Mouse (Mus musculus) heart, embryonic 15.5 days (tissue): ENCODE measurements around the gene Olfr1232. TPM values are rescaled to one million over a fixed set of nuclear protein-coding genes. Genes with fewer than 3 reads are reported as not detected.

Experiments
- ATAC-seq: fragments of 200-750 bp; cut with Nextera tagmentation; replicated peaks from 2 replicates; pipeline ENCODE4 v1.8.0; 2017; ENCODE audit warnings: low read depth, moderate TSS enrichment; ENCODE audit not compliant: insufficient number of reproducible peaks, insufficient read depth, low FRiP score
- H3K27ac ChIP-seq: fragments of 300-500 bp; sonication (generic); 2 replicates; pipeline ENCODE4 v1.5.1; 2015; ENCODE audit warnings: mild to moderate bottlenecking, inconsistent platforms
- H3K27me3 ChIP-seq: fragments of 300-500 bp; sonication (generic); 2 replicates; pipeline ENCODE4 v1.6.1; 2015; ENCODE audit warnings: inconsistent platforms
- H3K36me3 ChIP-seq: fragments of 300-500 bp; sonication (generic); 2 replicates; pipeline ENCODE4 v1.6.1; 2015; ENCODE audit warnings: mild to moderate bottlenecking, inconsistent platforms
- H3K4me1 ChIP-seq: fragments of 300-500 bp; sonication (generic); replicated peaks from 2 replicates; pipeline ENCODE4 v1.6.1; 2015; ENCODE audit warnings: inconsistent platforms
- H3K4me2 ChIP-seq: fragments of 300-500 bp; sonication (generic); 2 replicates; pipeline ENCODE4 v1.6.1; 2015; ENCODE audit warnings: inconsistent platforms, mild to moderate bottlenecking, moderate library complexity
- H3K4me3 ChIP-seq: fragments of 300-500 bp; sonication (generic); 2 replicates; pipeline ENCODE4 v1.5.1; 2015; ENCODE audit warnings: mild to moderate bottlenecking, inconsistent platforms
- H3K9ac ChIP-seq: fragments of 300-500 bp; sonication (generic); 2 replicates; pipeline ENCODE4 v1.6.1; 2015; ENCODE audit warnings: mild to moderate bottlenecking, inconsistent platforms
- H3K9me3 ChIP-seq: fragments of 300-500 bp; sonication (generic); replicated peaks from 2 replicates; pipeline ENCODE4 v1.6.1; 2016; ENCODE audit warnings: inconsistent platforms
- WGBS: fragments of 180-500 bp; shearing (Covaris S2); methylation state at CpG from one replicate; pipeline ENCODE4 v1.1.7; 2015; ENCODE audit warnings: mixed read lengths; 5-methylcytosine and 5-hydroxymethylcytosine counted together
- polyA plus RNA-seq: library from polyadenylated mRNA; unstranded; fragments of >200 nt; fragmentation: Nextera tagmentation; extraction: Ambion mirVana; gene quantifications from 2 replicates; pipeline ENCODE4 v1.2.1, GENCODE M21; 2015

Gene Olfr1232
- not detected in 2 replicates for polyA plus RNA-seq

- Histone ChIP-seq H3K9me3 (no peaks in the 10 kb centered on the region), H3K4me1 (no peaks in the 10 kb centered on the region), H3K27me3 (no peaks in the 10 kb centered on the region), H3K4me3 (no peak within 1 kb of the TSS), H3K4me2 (no peak within 1 kb of the TSS), H3K36me3 (no peaks in the 10 kb centered on the region), H3K27ac (no peak within 1 kb of the TSS), H3K9ac (no peak within 1 kb of the TSS)
- ATAC-seq: no peak
Measured at GRCm38 (mm10) chr2:89329575-89329974, at the start of gene Olfr1232. Olfr1232 (minus strand) TSS chr2:89329675.

- Histone ChIP-seq H3K4me1 (no peaks in the 10 kb centered on the region), H3K27me3 (no peaks in the 10 kb centered on the region), H3K9ac (no peak within 1 kb of the TSS), H3K36me3 (no peaks in the 10 kb centered on the region), H3K4me2 (no peak within 1 kb of the TSS), H3K27ac (no peak within 1 kb of the TSS), H3K4me3 (no peak within 1 kb of the TSS), H3K9me3 (no peaks in the 10 kb centered on the region)
- WGBS: 79% methylated on average over 4 of the region's 4 CpGs
- no peak for ATAC-seq
Measured at GRCm38 (mm10) chr2:89364765-89365164, 35.3 kb upstream of the Olfr1232 start, which contains the start of gene Olfr1234. Olfr1234 (minus strand) TSS chr2:89364865.

- H3K9ac ChIP-seq: no peak within 1 kb of the TSS
- no peaks in the 10 kb centered on the region for H3K27me3 ChIP-seq
- H3K4me3 ChIP-seq: no peak within 1 kb of the TSS
- H3K36me3 ChIP-seq: no peaks in the 10 kb centered on the region
- no peaks in the 10 kb centered on the region for H3K4me1 ChIP-seq
- ATAC-seq: no peak
- no peak within 1 kb of the TSS for H3K4me2 ChIP-seq
- no peaks in the 10 kb centered on the region for H3K9me3 ChIP-seq
- H3K27ac ChIP-seq: no peak within 1 kb of the TSS
Measured at GRCm38 (mm10) chr2:89342298-89342697, 12.8 kb upstream of the Olfr1232 start, which contains the start of gene Olfr1233. Olfr1233 (minus strand) TSS chr2:89342398.

GRCm38 (mm10) chr2:89306974-89307373 lies 22.5 kb downstream of the Olfr1232 start, which contains the start of gene Olfr1231:
Olfr1231 (minus strand) TSS chr2:89307074.
- no peaks in the 10 kb centered on the region for H3K9me3 ChIP-seq
- H3K9ac ChIP-seq: no peak within 1 kb of the TSS
- ATAC-seq: no peak
- H3K27ac ChIP-seq: no peak within 1 kb of the TSS
- H3K27me3 ChIP-seq: no peaks in the 10 kb centered on the region
- WGBS: 72% methylated on average over 2 of the region's 2 CpGs
- H3K4me1 ChIP-seq: no peaks in the 10 kb centered on the region
- no peaks in the 10 kb centered on the region for H3K36me3 ChIP-seq
- H3K4me3 ChIP-seq: no peak within 1 kb of the TSS
- no peak within 1 kb of the TSS for H3K4me2 ChIP-seq

- Histone ChIP-seq H3K4me2 (no peak within 1 kb of the TSS), H3K4me1 (no peaks in the 10 kb centered on the region), H3K27ac (no peak within 1 kb of the TSS), H3K36me3 (no peaks in the 10 kb centered on the region), H3K9me3 (no peaks in the 10 kb centered on the region), H3K27me3 (no peaks in the 10 kb centered on the region), H3K4me3 (no peak within 1 kb of the TSS), H3K9ac (no peak within 1 kb of the TSS)
- no peak for ATAC-seq
- 81% methylated on average over 1 of the region's 1 CpGs for WGBS
Measured at GRCm38 (mm10) chr2:89297168-89297567, 32.3 kb downstream of the Olfr1232 start, which contains the start of gene Olfr1230. Olfr1230 (minus strand) TSS chr2:89297268.

- Histone ChIP-seq H3K9me3 (no peaks in the 10 kb centered on the region), H3K4me3 (no peak within 1 kb of the TSS), H3K9ac (no peak within 1 kb of the TSS), H3K4me2 (no peak within 1 kb of the TSS), H3K27me3 (no peaks in the 10 kb centered on the region), H3K36me3 (no peaks in the 10 kb centered on the region), H3K4me1 (no peaks in the 10 kb centered on the region), H3K27ac (no peak within 1 kb of the TSS)
- no peak for ATAC-seq
- WGBS: 72% methylated on average over 2 of the region's 2 CpGs
Measured at GRCm38 (mm10) chr2:89287914-89288313, 41.6 kb downstream of the Olfr1232 start, which contains the start of gene Olfr1229. Olfr1229 (minus strand) TSS chr2:89288014.

Other genes with a start within 250 kb of the Olfr1232 start
- gene Olfr1219, start 246.2 kb downstream of the Olfr1232 start, polyA plus RNA-seq: not detected in 2 replicates
- not detected in 2 replicates for gene Olfr1220, start 222.8 kb downstream of the Olfr1232 start, polyA plus RNA-seq
- gene Olfr1221, start 212.4 kb downstream of the Olfr1232 start, polyA plus RNA-seq: not detected in 2 replicates
- gene Olfr1222, start 196.6 kb downstream of the Olfr1232 start, polyA plus RNA-seq: not detected in 2 replicates
- gene Olfr1223, start 178.1 kb downstream of the Olfr1232 start, polyA plus RNA-seq: not detected in 2 replicates
- gene Olfr1224-ps1, start 165.6 kb downstream of the Olfr1232 start, polyA plus RNA-seq: not detected in 2 replicates
- gene Olfr1225, start 155.0 kb downstream of the Olfr1232 start, polyA plus RNA-seq: not detected in 2 replicates
- gene Olfr1226, start 129.6 kb downstream of the Olfr1232 start, polyA plus RNA-seq: not detected in 2 replicates
- not detected in 2 replicates for gene Olfr1228, start 75.6 kb downstream of the Olfr1232 start, polyA plus RNA-seq
- not detected in 2 replicates for gene Olfr1229, start 41.7 kb downstream of the Olfr1232 start, polyA plus RNA-seq
- not detected in 2 replicates for gene Olfr1230, start 32.4 kb downstream of the Olfr1232 start, polyA plus RNA-seq
- gene Olfr1231, start 22.6 kb downstream of the Olfr1232 start, polyA plus RNA-seq: not detected in 2 replicates
- not detected in 2 replicates for gene Olfr1233, start 12.7 kb upstream of the Olfr1232 start, polyA plus RNA-seq
- gene Olfr1234, start 35.2 kb upstream of the Olfr1232 start, polyA plus RNA-seq: not detected in 2 replicates
- not detected in 2 replicates for gene Olfr1238, start 80.0 kb upstream of the Olfr1232 start, polyA plus RNA-seq
- not detected in 2 replicates for gene Olfr1239, start 90.7 kb upstream of the Olfr1232 start, polyA plus RNA-seq
- gene Olfr1240, start 113.3 kb upstream of the Olfr1232 start, polyA plus RNA-seq: not detected in 2 replicates
- gene Olfr1241, start 157.5 kb upstream of the Olfr1232 start, polyA plus RNA-seq: not detected in 2 replicates
- not detected in 2 replicates for gene Olfr1242, start 168.7 kb upstream of the Olfr1232 start, polyA plus RNA-seq
- gene Olfr1243, start 201.8 kb upstream of the Olfr1232 start, polyA plus RNA-seq: not detected in 2 replicates
- not detected in 2 replicates for gene Olfr1245, start 248.8 kb upstream of the Olfr1232 start, polyA plus RNA-seq